Mouse (Mus musculus) layer of hippocampus, adult 8-10 months (tissue): ENCODE results near the gene Prkcd. TPM values are rescaled to one million over a fixed set of nuclear protein-coding genes. Genes with fewer than 3 reads are reported as not detected.

ENCODE experiments used
- DNase-seq, 2 experiments: peaks; one replicate each; pipeline ENCODE4 v3.0.0; 2022; ENCODE audit warnings: low spot score in 2 of 2
- total RNA-seq, 4 experiments: library from RNA; stranded (reverse); gene quantifications; 2 replicates each; pipeline ENCODE4 v1.2.4; 2022

Gene Prkcd
- total RNA-seq, 4 experiments from 2014 or later = 31.3 to 44.6 (median 34.3) TPM

GRCm38 (mm10) chr14:30635219-30635910 lies 9.4 kb upstream of the Prkcd start:
- no peak for DNase-seq

GRCm38 (mm10) chr14:30634418-30634817 lies 8.4 kb upstream of the Prkcd start:
- DNase-seq = no peak

GRCm38 (mm10) chr14:30633708-30634107 lies 7.7 kb upstream of the Prkcd start:
- no peak for DNase-seq

GRCm38 (mm10) chr14:30631834-30632233 lies 5.8 kb upstream of the Prkcd start:
- DNase-seq = no peak

GRCm38 (mm10) chr14:30630811-30631576 lies 5.0 kb upstream of the Prkcd start:
- DNase-seq = no peak

- no peak for DNase-seq
These were observed 3.8 kb upstream of the Prkcd start for GRCm38 (mm10) chr14:30629839-30630238.

GRCm38 (mm10) chr14:30628235-30628634 lies 2.2 kb upstream of the Prkcd start:
- DNase-seq = no peak

- no peak for DNase-seq
These were observed 1.0 kb upstream of the Prkcd start for GRCm38 (mm10) chr14:30626756-30627742.

GRCm38 (mm10) chr14:30625131-30625807 lies 741 bp downstream of the Prkcd start:
- DNase-seq = no peak

- DNase-seq = no peak
These were observed 1.7 kb downstream of the Prkcd start for GRCm38 (mm10) chr14:30624277-30624721.

- no peak for DNase-seq
These were observed 3.5 kb downstream of the Prkcd start for GRCm38 (mm10) chr14:30622556-30622955.

- DNase-seq = no peak
These were observed 3.9 kb downstream of the Prkcd start for GRCm38 (mm10) chr14:30622130-30622529.

GRCm38 (mm10) chr14:30619982-30620578 lies 5.9 kb downstream of the Prkcd start:
- DNase-seq = no peak

GRCm38 (mm10) chr14:30618746-30619275 lies 7.2 kb downstream of the Prkcd start:
- no peak for DNase-seq

- DNase-seq = no peak
These were observed 9.3 kb downstream of the Prkcd start for GRCm38 (mm10) chr14:30616751-30617150.

GRCm38 (mm10) chr14:30612962-30613715 lies 12.9 kb downstream of the Prkcd start:
- DNase-seq = no peak

GRCm38 (mm10) chr14:30612523-30612922 lies 13.5 kb downstream of the Prkcd start:
- peak in 1 of 2 experiments; percentile 55 for DNase-seq

GRCm38 (mm10) chr14:30610940-30611339 lies 15.1 kb downstream of the Prkcd start:
- no peak for DNase-seq

GRCm38 (mm10) chr14:30610304-30610703 lies 15.7 kb downstream of the Prkcd start:
- DNase-seq = no peak
